ENCODE assay signal across 8 mouse cellular contexts in genomic region chr10:30802033-30802432, GRCm38 (mm10). TPM values are rescaled to one million over a fixed set of nuclear protein-coding genes. Genes with fewer than 3 reads are reported as not detected.
DNase-seq lines count a peak whose midpoint lies in the region; ATAC-seq and TF ChIP-seq lines count a peak whose summit lies in the region.

No protein-coding gene starts in this region.

- peak overlapping the region; percentile 67 for H3K4me2 ChIP-seq in lung, embryonic 14.5 days
- peak overlapping the region; percentile 70 for H3K4me2 ChIP-seq in embryonic facial prominence, embryonic 13.5 days
- peak overlapping the region; percentile 69 for H3K4me2 ChIP-seq in intestine, embryonic 15.5 days (replicated peaks)

- no peak for ATAC-seq in lung, embryonic 14.5 days (ENCODE audit: insufficient read depth)
- ATAC-seq in embryonic facial prominence, embryonic 13.5 days (ENCODE audit: insufficient number of reproducible peaks, insufficient read depth, low FRiP score, low TSS enrichment, low read depth): no peak
- no peak for ATAC-seq in intestine, embryonic 15.5 days

- DNase-seq in lung, embryonic 14.5 days: peak; percentile 37
- DNase-seq in lung, adult 18-20 months: no peak
- peak; percentile 33 for DNase-seq in ZHBTc4 (ENCODE audit: low read depth, low spot score)
- peak; percentile 30 for DNase-seq in lung, postnatal 36 days
- DNase-seq in spleen, postnatal 10 days (ENCODE audit: low spot score in 2 of 2): peak; percentile 37 to 54
- no peak for DNase-seq in urinary bladder, postnatal 25 days (ENCODE audit: low spot score)

- H3K36me3 ChIP-seq in lung, embryonic 14.5 days (ENCODE audit: insufficient read depth): no peaks in the 10 kb centered on the region
- no peaks in the 10 kb centered on the region for H3K36me3 ChIP-seq in embryonic facial prominence, embryonic 13.5 days
- H3K36me3 ChIP-seq in intestine, embryonic 15.5 days: no peaks in the 10 kb centered on the region

- no peaks in the 10 kb centered on the region for H3K4me1 ChIP-seq in lung, embryonic 14.5 days (ENCODE audit: insufficient read depth)
- H3K4me1 ChIP-seq in embryonic facial prominence, embryonic 13.5 days: peaks cover 6% of the 10 kb centered on the region
- H3K4me1 ChIP-seq in intestine, embryonic 15.5 days (replicated peaks): no peaks in the 10 kb centered on the region; the same call in 1 of the 2 replicates

- H3K27ac ChIP-seq in lung, embryonic 14.5 days (ENCODE audit: low read depth): peak overlapping the region; percentile 96; the same call in 1 of the 2 replicates
- H3K27ac ChIP-seq in embryonic facial prominence, embryonic 13.5 days: peak overlapping the region; percentile 94; the same call in 1 of the 2 replicates
- H3K27ac ChIP-seq in intestine, embryonic 15.5 days: no peak overlapping the region

- no peak for TF ChIP-seq CTCF in lung, embryonic 14.5 days (IDR thresholded peaks at IDR 0.05; ENCODE audit: low read depth)

- WGBS in lung, embryonic 14.5 days: 7% methylated on average over 8 of the region's 8 CpGs
- 7% methylated on average over 8 of the region's 8 CpGs for WGBS in embryonic facial prominence, embryonic 13.5 days
- WGBS in intestine, embryonic 15.5 days: 11% methylated on average over 8 of the region's 8 CpGs

- no peaks in the 10 kb centered on the region for H3K27me3 ChIP-seq in lung, embryonic 14.5 days (ENCODE audit: insufficient read depth, low read length)
- H3K27me3 ChIP-seq in embryonic facial prominence, embryonic 13.5 days: no peaks in the 10 kb centered on the region
- H3K27me3 ChIP-seq in intestine, embryonic 15.5 days (replicated peaks): no peaks in the 10 kb centered on the region

- no peaks in the 10 kb centered on the region for H3K9me3 ChIP-seq in lung, embryonic 14.5 days (ENCODE audit: low read depth, low read length)
- no peaks in the 10 kb centered on the region for H3K9me3 ChIP-seq in embryonic facial prominence, embryonic 13.5 days
- H3K9me3 ChIP-seq in intestine, embryonic 15.5 days: no peaks in the 10 kb centered on the region

- peak overlapping the region; percentile 72 for H3K4me3 ChIP-seq in lung, embryonic 14.5 days (ENCODE audit: low read depth, low read length)
- peak overlapping the region; percentile 85 for H3K4me3 ChIP-seq in embryonic facial prominence, embryonic 13.5 days
- H3K4me3 ChIP-seq in intestine, embryonic 15.5 days (replicated peaks): peak overlapping the region; percentile 85

- peak overlapping the region; percentile 83 for H3K9ac ChIP-seq in lung, embryonic 14.5 days
- H3K9ac ChIP-seq in embryonic facial prominence, embryonic 13.5 days: peak overlapping the region; percentile 89
- no peak overlapping the region for H3K9ac ChIP-seq in intestine, embryonic 15.5 days

RNA-seq across cellular contexts. Expression of gene Ncoa7, which starts 1.1 kb away (rescaled TPM):
- polyA plus RNA-seq in lung, embryonic 14.5 days (2014; fragmentation: Nextera tagmentation; extraction: Ambion mirVana): 10.7 and 11.5 TPM in 2 replicates
- polyA plus RNA-seq in embryonic facial prominence, embryonic 13.5 days (2015; fragmentation: Nextera tagmentation; extraction: Ambion mirVana): 8.8 and 10.3 TPM in 2 replicates
- 9.3 and 10.0 TPM in 2 replicates for polyA plus RNA-seq in intestine, embryonic 15.5 days (2015; fragmentation: Nextera tagmentation; extraction: Ambion mirVana)

RNA-seq across cellular contexts. Expression of gene Hey2, which starts 40.6 kb away (rescaled TPM):
- 1.4 and 2.2 TPM in 2 replicates for polyA plus RNA-seq in lung, embryonic 14.5 days (2014; fragmentation: Nextera tagmentation; extraction: Ambion mirVana)
- polyA plus RNA-seq in embryonic facial prominence, embryonic 13.5 days (2015; fragmentation: Nextera tagmentation; extraction: Ambion mirVana): 25.4 and 27.9 TPM in 2 replicates
- polyA plus RNA-seq in intestine, embryonic 15.5 days (2015; fragmentation: Nextera tagmentation; extraction: Ambion mirVana): 4.0 and 5.0 TPM in 2 replicates

Comparison
In these comparisons a context has a peak if more than half of its experiments do, and no peak if none do; other contexts are left out.
1. DNase-seq: peak in lung, embryonic 14.5 days (single experiment), ZHBTc4 (single experiment), lung, postnatal 36 days (single experiment) and spleen, postnatal 10 days (2 of 2); none in lung, adult 18-20 months (0 of 2) and urinary bladder, postnatal 25 days (single experiment).
2. Peak in every context shown above with its lines, with median percentiles within 50 percentile points of each other: H3K4me2 ChIP-seq and H3K4me3 ChIP-seq.